Mouse (Mus musculus) cortical plate, adult 2 months (tissue): Measurements from ENCODE around the gene Snhg11.
"Not testable (repeated sequence)": the region's sequence is repeated elsewhere in the genome, so short reads cannot be mapped to it uniquely, and the experiment has no call there.

Source experiments
- CTCF ChIP-seq: fragments of 200-500 bp; IDR thresholded peaks from 2 replicates; pipeline ENCODE4 v1.5.1; 2011; ENCODE audit warnings: mild to moderate bottlenecking, control low read depth, low read length; ENCODE audit not compliant: insufficient read depth; ENCODE audit errors: extremely low read depth
- POLR2A ChIP-seq: fragments of 200-500 bp; IDR thresholded peaks from 2 replicates; pipeline ENCODE4 v1.6.1; 2011; ENCODE audit warnings: mild to moderate bottlenecking, low read length, control low read depth; ENCODE audit not compliant: insufficient read depth; ENCODE audit errors: extremely low read depth

DNA sequence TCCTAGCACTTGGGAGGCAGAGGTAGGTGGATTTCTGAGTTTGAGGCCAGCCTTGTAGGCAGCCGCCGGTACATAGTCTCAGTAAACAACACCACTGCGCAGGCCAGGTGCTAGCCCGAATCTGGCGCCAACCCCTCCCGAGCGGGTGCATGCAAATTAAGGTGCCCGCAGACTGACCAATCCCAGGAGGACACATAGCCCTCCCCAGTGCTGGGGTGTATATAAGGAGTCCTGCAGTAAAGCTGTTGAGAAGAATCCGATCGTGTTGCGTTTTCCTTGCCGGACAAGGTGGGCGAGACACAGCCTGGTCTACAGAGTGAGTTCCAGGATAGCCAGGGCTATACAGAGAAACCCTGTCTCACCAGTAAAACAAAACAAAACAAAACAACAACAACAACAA, 21.7 kb downstream of the Snhg11 start:
- not testable (repeated sequence) for TF ChIP-seq POLR2A, CTCF
